Mouse (Mus musculus) neural tube, embryonic 10.5 days (tissue): ENCODE measurements around the gene Rpf1.

ENCODE experiments used
- DNase-seq: peaks from one replicate; pipeline ENCODE4 v3.0.0-alpha.2; 2017; ENCODE audit warnings: low spot score; ENCODE audit errors: extremely low spot score

Rpf1 gene

GRCm38 (mm10) chr3:146500810-146501201 lies 20.4 kb downstream of the Rpf1 start:
- DNase-seq = no peak

GRCm38 (mm10) chr3:146500003-146500809 lies 21.0 kb downstream of the Rpf1 start:
- DNase-seq = peak; percentile 80

- DNase-seq = peak; percentile 93
These were observed 21.7 kb downstream of the Rpf1 start, which contains the start of the genes Spata1 and Gng5 for GRCm38 (mm10) chr3:146499431-146500002. Gene Spata1 (minus strand): TSS chr3:146499753. Gene Gng5 (plus strand): TSS chr3:146499807.

- DNase-seq = no peak
These were observed 22.2 kb downstream of the Rpf1 start for GRCm38 (mm10) chr3:146498989-146499388.

- DNase-seq = no peak
These were observed 26.3 kb downstream of the Rpf1 start for GRCm38 (mm10) chr3:146494941-146495340.

GRCm38 (mm10) chr3:146486464-146486863 lies 34.8 kb downstream of the Rpf1 start:
- no peak for DNase-seq

- no peak for DNase-seq
These were observed 39.2 kb downstream of the Rpf1 start for GRCm38 (mm10) chr3:146482044-146482443.

GRCm38 (mm10) chr3:146474428-146474827 lies 46.8 kb downstream of the Rpf1 start:
- DNase-seq = no peak

GRCm38 (mm10) chr3:146473741-146474140 lies 47.5 kb downstream of the Rpf1 start:
- DNase-seq = no peak

GRCm38 (mm10) chr3:146472657-146473056 lies 48.6 kb downstream of the Rpf1 start:
- DNase-seq = no peak

- no peak for DNase-seq
These were observed 52.0 kb downstream of the Rpf1 start for GRCm38 (mm10) chr3:146469226-146469625.

- DNase-seq = no peak
These were observed 58.3 kb downstream of the Rpf1 start for GRCm38 (mm10) chr3:146462939-146463338.
